Mouse (Mus musculus): ENCODE results near the gene Iba57. TPM values are rescaled to one million over a fixed set of nuclear protein-coding genes. Genes with fewer than 3 reads are reported as not detected.
"Not testable (repeated sequence)": the region's sequence is repeated elsewhere in the genome, so short reads cannot be mapped to it uniquely, and the experiment has no call there.

The Iba57 gene
- polyA plus RNA-seq (2016; fragmentation: Nextera tagmentation; extraction: Ambion mirVana), result 4.5 and 5.0 TPM in 2 replicates

GRCm38 (mm10) chr11:59163255-59164236 is at the start of gene Iba57:
Iba57 (minus strand) TSS chr11:59163739.
- peaks cover 7% of the 10 kb centered on the region for H3K4me1 ChIP-seq (replicated peaks)
- H3K4me2 ChIP-seq, result peak within 1 kb of the TSS; percentile 64
- no peaks in the 10 kb centered on the region for H3K27me3 ChIP-seq
- no peaks in the 10 kb centered on the region for H3K9me3 ChIP-seq
- peak within 1 kb of the TSS; percentile 78 for H3K4me3 ChIP-seq (replicated peaks)
- H3K36me3 ChIP-seq, result peaks cover 1% of the 10 kb centered on the region; the same call in 1 of the 2 replicates
- peak within 1 kb of the TSS; percentile 98 for H3K27ac ChIP-seq
- ATAC-seq (ENCODE audit: insufficient number of reproducible peaks, insufficient read depth, low FRiP score, low TSS enrichment, low read depth), result peak; percentile 99
- H3K9ac ChIP-seq (replicated peaks), result peak within 1 kb of the TSS; percentile 89
- WGBS, result 3% methylated on average over 68 of the region's 68 CpGs

DNA sequence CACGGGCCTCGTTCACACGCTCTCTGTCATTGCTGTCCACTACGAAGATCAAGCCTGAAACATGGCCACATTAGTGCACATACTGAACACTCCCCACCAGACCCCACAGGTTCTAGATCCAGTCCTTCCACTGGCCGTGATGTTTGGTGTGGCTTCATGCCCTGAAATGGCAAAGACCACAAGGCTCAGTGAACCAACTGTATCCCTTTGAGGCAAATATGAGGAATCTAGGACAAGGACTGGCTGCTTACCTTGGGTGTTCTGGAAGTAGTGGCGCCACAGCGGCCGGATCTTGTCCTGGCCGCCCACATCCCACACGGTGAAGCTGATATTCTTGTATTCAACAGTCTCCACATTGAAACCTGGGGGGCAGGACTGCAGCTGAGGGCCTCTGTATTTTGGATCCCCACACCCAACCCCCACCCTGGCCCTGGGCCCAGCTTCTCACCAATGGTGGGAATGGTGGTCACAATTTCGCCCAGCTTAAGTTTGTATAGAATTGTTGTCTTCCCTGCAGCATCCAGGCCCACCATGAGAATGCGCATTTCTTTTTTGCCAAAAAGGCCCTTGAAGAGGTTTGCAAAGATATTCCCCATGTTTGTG is 49.5 kb upstream of the Iba57 start:
- Histone ChIP-seq H3K9ac (replicated peaks) (no peak overlapping the region), H3K4me1 (replicated peaks) (peaks cover 11% of the 10 kb centered on the region), H3K27me3 (no peaks in the 10 kb centered on the region), H3K36me3 (peaks cover 77% of the 10 kb centered on the region), H3K4me2 (no peak overlapping the region), H3K9me3 (no peaks in the 10 kb centered on the region), H3K27ac (no peak overlapping the region), H3K4me3 (replicated peaks) (no peak overlapping the region)
- ATAC-seq (ENCODE audit: insufficient number of reproducible peaks, insufficient read depth, low FRiP score, low TSS enrichment, low read depth), result no peak
- 95% methylated on average over 12 of the region's 12 CpGs for WGBS

GRCm38 (mm10) chr11:59212320-59212719 is 48.8 kb upstream of the Iba57 start:
- ATAC-seq (ENCODE audit: insufficient number of reproducible peaks, insufficient read depth, low FRiP score, low TSS enrichment, low read depth); H3K9ac ChIP-seq (replicated peaks); H3K27ac ChIP-seq; H3K4me2 ChIP-seq; H3K9me3 ChIP-seq; H3K27me3 ChIP-seq; H3K4me3 ChIP-seq (replicated peaks): not testable (repeated sequence)
- WGBS, result 88% methylated on average over 12 of the region's 12 CpGs
- H3K4me1 ChIP-seq (replicated peaks), result peaks cover 11% of the 10 kb centered on the region
- H3K36me3 ChIP-seq, result peaks cover 71% of the 10 kb centered on the region

DNA sequence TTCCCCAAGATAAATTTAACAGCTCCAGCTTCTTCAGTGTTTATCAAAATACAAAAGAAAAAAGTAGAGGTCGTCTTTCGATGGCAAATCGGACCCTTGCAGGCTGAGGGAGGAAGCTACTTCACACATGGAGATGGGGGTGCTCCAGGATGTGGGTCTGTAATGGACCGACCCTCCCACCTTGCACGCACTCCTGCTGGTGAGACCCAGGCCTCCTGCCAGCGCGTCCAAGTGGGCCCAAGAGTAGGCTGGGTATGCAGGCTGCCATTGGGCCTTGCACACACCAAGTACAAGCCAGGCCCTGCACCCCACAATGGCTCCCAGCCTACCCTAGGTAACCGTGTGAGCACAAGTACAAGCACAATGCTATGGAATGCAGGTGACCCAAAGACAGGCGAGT is 48.0 kb upstream of the Iba57 start:
- H3K27me3 ChIP-seq; H3K27ac ChIP-seq; H3K9me3 ChIP-seq; H3K4me3 ChIP-seq (replicated peaks); ATAC-seq (ENCODE audit: insufficient number of reproducible peaks, insufficient read depth, low FRiP score, low TSS enrichment, low read depth); H3K4me2 ChIP-seq; H3K9ac ChIP-seq (replicated peaks): not testable (repeated sequence)
- Histone ChIP-seq H3K36me3 (peaks cover 73% of the 10 kb centered on the region), H3K4me1 (replicated peaks) (peaks cover 11% of the 10 kb centered on the region)
- WGBS, result 93% methylated on average over 9 of the region's 9 CpGs

- Histone ChIP-seq H3K4me2 (peak overlapping the region; percentile 90; the same call in 1 of the 2 replicates), H3K27me3 (no peaks in the 10 kb centered on the region), H3K9me3 (no peaks in the 10 kb centered on the region), H3K4me1 (replicated peaks) (peaks cover 11% of the 10 kb centered on the region), H3K36me3 (peaks cover 73% of the 10 kb centered on the region), H3K4me3 (replicated peaks) (no peak overlapping the region), H3K9ac (replicated peaks) (no peak overlapping the region), H3K27ac (no peak overlapping the region)
- WGBS, result 86% methylated on average over 4 of the region's 4 CpGs
- no peak for ATAC-seq (ENCODE audit: insufficient number of reproducible peaks, insufficient read depth, low FRiP score, low TSS enrichment, low read depth)
Observed at GRCm38 (mm10) chr11:59210020-59210419, 46.5 kb upstream of the Iba57 start.

GRCm38 (mm10) chr11:59209580-59209979 is 46.0 kb upstream of the Iba57 start:
- 81% methylated on average over 5 of the region's 5 CpGs for WGBS
- no peak overlapping the region for H3K9ac ChIP-seq (replicated peaks)
- no peaks in the 10 kb centered on the region for H3K27me3 ChIP-seq
- peaks cover 11% of the 10 kb centered on the region for H3K4me1 ChIP-seq (replicated peaks)
- H3K4me2 ChIP-seq, result peak overlapping the region; percentile 90
- no peak for ATAC-seq (ENCODE audit: insufficient number of reproducible peaks, insufficient read depth, low FRiP score, low TSS enrichment, low read depth)
- peak overlapping the region; percentile 91 for H3K4me3 ChIP-seq (replicated peaks)
- H3K36me3 ChIP-seq, result peaks cover 74% of the 10 kb centered on the region
- H3K27ac ChIP-seq, result no peak overlapping the region
- H3K9me3 ChIP-seq, result no peaks in the 10 kb centered on the region

DNA sequence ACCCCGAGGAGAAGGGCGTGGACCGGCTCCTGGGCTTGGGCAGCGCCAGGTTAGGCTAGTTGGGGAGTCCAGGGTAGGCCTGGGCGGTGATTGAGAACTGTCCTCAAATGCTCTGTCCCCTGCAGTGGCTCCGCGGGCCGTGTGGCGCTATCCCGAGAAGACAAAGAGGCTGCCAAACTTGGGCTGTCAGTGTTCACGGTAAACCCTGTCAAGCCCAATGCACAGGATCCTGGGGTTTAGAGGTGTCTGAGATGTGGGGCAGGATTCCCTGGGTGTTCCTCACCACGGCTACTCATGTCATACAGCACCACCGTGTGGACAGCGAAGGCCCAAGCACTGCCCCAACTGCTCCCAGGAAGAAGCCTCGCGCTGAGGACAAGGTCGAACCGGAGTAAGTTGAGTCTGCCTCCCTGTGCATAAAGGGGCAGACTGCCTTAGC is 45.5 kb upstream of the Iba57 start:
- H3K9ac ChIP-seq (replicated peaks), result peak overlapping the region; percentile 86
- H3K9me3 ChIP-seq, result no peaks in the 10 kb centered on the region
- peak overlapping the region; percentile 91 for H3K4me3 ChIP-seq (replicated peaks)
- H3K4me2 ChIP-seq, result peak overlapping the region; percentile 90
- no peaks in the 10 kb centered on the region for H3K27me3 ChIP-seq
- peak; percentile 38; the same call in 1 of the 2 replicates for ATAC-seq (ENCODE audit: insufficient number of reproducible peaks, insufficient read depth, low FRiP score, low TSS enrichment, low read depth)
- H3K27ac ChIP-seq, result peak overlapping the region; percentile 95; the same call in 1 of the 2 replicates
- H3K4me1 ChIP-seq (replicated peaks), result peaks cover 11% of the 10 kb centered on the region
- H3K36me3 ChIP-seq, result peaks cover 77% of the 10 kb centered on the region
- 12% methylated on average over 18 of the region's 18 CpGs for WGBS

DNA sequence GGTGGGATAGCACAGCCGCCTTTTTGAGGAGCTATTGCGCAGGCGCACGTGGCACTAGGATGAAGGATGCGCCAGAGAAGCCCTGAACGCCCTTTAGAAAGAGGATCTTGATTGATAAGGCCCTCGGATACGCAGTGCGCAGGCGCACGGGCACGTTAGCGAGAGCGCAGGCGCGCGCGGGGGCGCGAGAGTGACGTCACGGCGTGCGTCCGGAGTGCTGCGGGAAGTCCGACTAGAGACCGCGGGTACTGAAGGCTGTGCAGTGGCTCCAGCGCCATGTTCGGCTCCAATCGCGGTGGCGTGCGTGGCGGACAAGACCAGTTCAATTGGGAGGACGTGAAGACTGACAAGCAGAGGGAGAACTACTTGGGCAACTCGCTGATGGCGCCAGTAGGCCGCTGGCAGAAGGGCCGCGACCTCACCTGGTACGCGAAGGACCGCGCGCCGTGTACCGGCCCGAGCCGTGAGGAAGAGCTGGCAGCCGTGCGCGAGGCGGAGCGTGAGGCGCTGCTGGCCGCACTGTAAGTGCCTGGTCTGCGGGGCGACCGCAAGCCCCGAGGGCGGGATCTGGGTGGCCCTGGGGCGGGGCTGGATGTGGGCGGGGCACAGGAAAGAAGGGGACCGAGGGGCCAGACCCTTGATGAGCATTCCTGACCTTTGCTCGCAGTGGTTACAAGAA is 44.8 kb upstream of the Iba57 start, which contains the start of gene 2310033P09Rik:
Gene 2310033P09Rik (plus strand): TSS at position 169 of the 679 bp plus-strand sequence.
- Histone ChIP-seq H3K27ac (peak within 1 kb of the TSS; percentile 95), H3K4me3 (replicated peaks) (peak within 1 kb of the TSS; percentile 91), H3K4me1 (replicated peaks) (peaks cover 11% of the 10 kb centered on the region), H3K9ac (replicated peaks) (peak within 1 kb of the TSS; percentile 86), H3K36me3 (peaks cover 76% of the 10 kb centered on the region), H3K27me3 (no peaks in the 10 kb centered on the region), H3K9me3 (no peaks in the 10 kb centered on the region), H3K4me2 (peak within 1 kb of the TSS; percentile 90)
- peak; percentile 61 for ATAC-seq (ENCODE audit: insufficient number of reproducible peaks, insufficient read depth, low FRiP score, low TSS enrichment, low read depth)
- under 1% methylated on average over 67 of the region's 67 CpGs for WGBS

DNA sequence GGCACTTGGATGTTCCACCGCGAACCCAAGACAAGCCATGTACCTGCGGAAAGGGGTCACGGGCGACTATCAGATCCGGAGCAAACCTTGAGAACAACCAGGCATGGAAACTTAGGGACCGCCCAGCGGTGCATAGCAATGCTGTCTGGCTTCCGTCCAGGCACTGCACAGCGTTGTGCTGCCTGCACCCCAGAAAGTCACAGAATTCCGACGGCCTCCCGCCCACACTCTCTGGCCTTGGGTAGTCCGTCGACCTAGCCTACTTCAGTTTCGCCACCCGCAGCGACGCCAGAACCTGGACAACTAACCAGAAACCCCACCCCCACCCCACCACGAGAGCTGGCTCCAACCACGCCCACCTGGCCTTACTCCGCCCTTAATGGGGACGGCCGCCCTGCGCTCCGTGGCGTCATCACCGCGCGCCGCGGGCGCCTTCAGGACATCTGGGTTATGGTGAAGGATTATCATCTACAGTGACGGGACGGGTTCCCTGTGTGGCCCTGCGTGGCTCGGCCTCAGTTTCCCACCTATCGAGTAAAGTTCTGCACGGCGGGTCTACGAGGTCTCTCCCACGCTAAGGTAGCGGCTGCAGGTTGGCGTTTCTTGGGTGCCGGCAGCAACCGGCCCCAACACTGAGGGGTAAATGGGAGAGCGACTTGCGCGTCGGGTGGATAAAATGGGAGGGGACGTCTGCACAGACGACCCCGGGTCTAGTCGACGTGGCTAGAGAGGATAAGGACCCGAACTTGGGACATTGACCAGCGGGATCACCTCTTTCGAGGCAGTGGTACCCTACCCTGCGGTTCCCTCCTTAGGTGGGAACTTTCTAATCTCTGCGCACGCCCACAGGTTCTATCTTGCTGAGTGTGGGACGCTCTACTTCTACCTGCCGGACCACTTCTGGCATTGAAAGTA is 38.8 kb upstream of the Iba57 start, which contains the start of gene Mrpl55:
Gene Mrpl55 (plus strand): TSS at position 406 of the 915 bp plus-strand sequence.
- under 1% methylated on average over 63 of the region's 63 CpGs for WGBS
- Histone ChIP-seq H3K9ac (replicated peaks) (peak within 1 kb of the TSS; percentile 71), H3K4me1 (replicated peaks) (peaks cover 13% of the 10 kb centered on the region), H3K9me3 (no peaks in the 10 kb centered on the region), H3K4me2 (peak within 1 kb of the TSS; percentile 89), H3K27ac (peak within 1 kb of the TSS; percentile 82), H3K27me3 (no peaks in the 10 kb centered on the region), H3K36me3 (peaks cover 55% of the 10 kb centered on the region), H3K4me3 (replicated peaks) (peak within 1 kb of the TSS; percentile 85)
- peak; percentile 88 for ATAC-seq (ENCODE audit: insufficient number of reproducible peaks, insufficient read depth, low FRiP score, low TSS enrichment, low read depth)
